Mouse (Mus musculus) hindbrain, embryonic 14.5 days (tissue): ENCODE measurements around the gene Stk4. TPM values are rescaled to one million over a fixed set of nuclear protein-coding genes. Genes with fewer than 3 reads are reported as not detected.

Source experiments
- ATAC-seq: fragments of 200-750 bp; cut with Nextera tagmentation; 2 replicates; pipeline ENCODE4 v1.8.0; 2017; ENCODE audit warnings: moderate number of reproducible peaks, mild to moderate bottlenecking, moderate TSS enrichment, moderate library complexity; ENCODE audit not compliant: low FRiP score
- DNase-seq: peaks from one replicate; pipeline ENCODE4 v3.0.0-alpha.2; 2015; ENCODE audit warnings: low spot score
- H3K27ac ChIP-seq: fragments of 300-500 bp; sonication (generic); 2 replicates; pipeline ENCODE4 v1.5.1; 2014; ENCODE audit warnings: mild to moderate bottlenecking, moderate library complexity
- H3K27me3 ChIP-seq: fragments of 300-500 bp; sonication (generic); 2 replicates; pipeline ENCODE4 v1.6.1; 2014; ENCODE audit warnings: mild to moderate bottlenecking, low read length, mixed read lengths; ENCODE audit not compliant: control insufficient read depth, insufficient read depth
- H3K36me3 ChIP-seq: fragments of 300-500 bp; sonication (generic); replicated peaks from 2 replicates; pipeline ENCODE4 v1.6.1; 2014; ENCODE audit not compliant: control insufficient read depth, insufficient read depth
- H3K4me1 ChIP-seq: fragments of 300-500 bp; sonication (generic); replicated peaks from 2 replicates; pipeline ENCODE4 v1.6.1; 2014; ENCODE audit warnings: antibody characterized with exemption, low read length, mixed read lengths; ENCODE audit not compliant: control insufficient read depth, insufficient read depth
- H3K4me2 ChIP-seq: fragments of 300-500 bp; sonication (generic); replicated peaks from 2 replicates; pipeline ENCODE4 v1.6.1; 2014; ENCODE audit warnings: mild to moderate bottlenecking, moderate library complexity
- H3K4me3 ChIP-seq: fragments of 300-500 bp; sonication (generic); replicated peaks from 2 replicates; pipeline ENCODE4 v1.5.1; 2014; ENCODE audit warnings: mild to moderate bottlenecking, low read length
- H3K9ac ChIP-seq: fragments of 300-500 bp; sonication (generic); 2 replicates; pipeline ENCODE4 v1.6.1; 2014
- H3K9me3 ChIP-seq: fragments of 300-500 bp; sonication (generic); 2 replicates; pipeline ENCODE4 v1.6.1; 2016; ENCODE audit warnings: low read length; ENCODE audit not compliant: control insufficient read depth
- WGBS: fragments of 180-500 bp; shearing (Covaris S2); extraction: QIAGEN DNeasy Blood & Tissue Kit; methylation state at CpG from one replicate; pipeline ENCODE4 v1.1.7; 2014; 5-methylcytosine and 5-hydroxymethylcytosine counted together
- polyA plus RNA-seq: library from polyadenylated mRNA; unstranded; fragments of >200 nt; fragmentation: Nextera tagmentation; extraction: Ambion mirVana; gene quantifications from 2 replicates; pipeline ENCODE4 v1.2.1, GENCODE M21; 2014

Stk4 gene
- polyA plus RNA-seq, 1 experiment from 2014 or later: 27.4 TPM

DNA sequence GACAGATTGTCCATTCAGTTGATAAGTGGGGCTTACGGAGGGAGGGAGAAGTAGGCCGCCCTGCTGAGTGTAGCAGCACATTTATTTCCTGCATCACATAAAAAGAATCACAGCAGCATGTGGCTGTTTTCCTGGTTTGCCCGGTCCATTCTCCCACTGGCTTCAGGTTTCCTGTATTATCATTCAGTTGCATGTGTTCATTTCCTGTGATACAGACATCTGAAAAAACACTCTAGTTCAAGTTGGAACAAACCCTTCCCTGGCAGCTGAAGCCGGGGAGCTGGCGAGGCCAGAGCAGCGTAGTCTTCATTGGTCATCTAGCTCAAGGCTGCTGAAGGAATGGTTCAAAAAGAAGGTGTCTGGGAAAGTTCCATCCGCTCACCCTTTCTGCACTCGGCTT, 41.4 kb downstream of the Stk4 start:
- DNase-seq: no peak
- 95% methylated on average over 8 of the region's 8 CpGs for whole genome bisulfite sequencing
- Histone ChIP-seq H3K27me3 (no peaks in the 10 kb centered on the region), H3K4me2 (no peak overlapping the region), H3K9me3 (no peaks in the 10 kb centered on the region), H3K27ac (no peak overlapping the region), H3K36me3 (peaks cover 38% of the 10 kb centered on the region), H3K9ac (no peak overlapping the region), H3K4me1 (no peaks in the 10 kb centered on the region), H3K4me3 (no peak overlapping the region)
- ATAC-seq: no peak

DNA sequence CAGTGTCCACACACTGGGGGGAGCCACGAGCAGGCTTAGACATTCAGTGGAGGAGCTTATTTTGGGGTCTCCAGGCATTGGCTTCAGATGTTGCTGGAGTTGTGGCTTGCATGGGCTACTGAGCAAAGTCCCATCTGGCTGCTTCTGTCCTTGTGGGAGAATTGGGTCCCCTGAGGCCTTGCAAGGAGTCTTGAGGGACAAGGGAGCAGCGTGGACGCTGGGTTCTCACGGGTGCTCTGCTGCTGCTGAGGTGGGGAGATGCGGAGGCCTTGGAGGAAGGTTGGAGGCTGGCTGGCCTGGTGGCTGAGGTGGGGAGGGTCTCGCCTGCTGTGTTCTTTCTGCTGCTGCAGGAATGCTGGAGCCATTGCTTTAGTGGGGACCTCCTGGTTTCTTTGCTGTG, 43.9 kb downstream of the Stk4 start:
- ATAC-seq (no peak), DNase-seq (no peak)
- Histone ChIP-seq H3K36me3 (peaks cover 35% of the 10 kb centered on the region), H3K27ac (no peak overlapping the region), H3K4me1 (no peaks in the 10 kb centered on the region), H3K27me3 (no peaks in the 10 kb centered on the region), H3K4me3 (no peak overlapping the region), H3K9ac (no peak overlapping the region), H3K4me2 (no peak overlapping the region), H3K9me3 (no peaks in the 10 kb centered on the region)
- 94% methylated on average over 6 of the region's 6 CpGs for WGBS

DNA sequence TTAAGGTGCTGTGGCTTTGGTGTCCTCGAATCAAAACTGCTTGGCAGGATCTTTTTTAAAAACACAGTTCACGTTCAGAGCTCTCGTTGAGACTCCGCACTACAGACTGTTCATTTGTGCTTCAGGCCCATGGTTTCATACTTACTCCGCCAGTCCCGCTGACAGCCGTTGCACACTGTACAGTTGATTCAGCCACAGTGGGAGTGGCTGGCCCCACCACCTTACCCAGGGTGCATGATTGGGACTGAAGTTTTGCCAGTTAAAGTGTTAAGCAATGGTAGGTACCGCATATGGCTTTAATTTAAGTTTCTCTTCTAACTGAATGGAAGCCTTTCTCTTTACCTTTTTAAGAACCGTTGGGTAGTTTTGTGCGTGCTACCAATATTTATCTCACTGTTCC, 45.4 kb downstream of the Stk4 start:
- H3K9me3 ChIP-seq: no peaks in the 10 kb centered on the region
- DNase-seq: no peak
- peaks cover 43% of the 10 kb centered on the region for H3K36me3 ChIP-seq
- no peak for ATAC-seq
- no peaks in the 10 kb centered on the region for H3K4me1 ChIP-seq
- H3K4me2 ChIP-seq: no peak overlapping the region
- no peaks in the 10 kb centered on the region for H3K27me3 ChIP-seq
- no peak overlapping the region for H3K27ac ChIP-seq
- H3K9ac ChIP-seq: no peak overlapping the region
- 94% methylated on average over 10 of the region's 10 CpGs for WGBS
- H3K4me3 ChIP-seq: no peak overlapping the region

DNA sequence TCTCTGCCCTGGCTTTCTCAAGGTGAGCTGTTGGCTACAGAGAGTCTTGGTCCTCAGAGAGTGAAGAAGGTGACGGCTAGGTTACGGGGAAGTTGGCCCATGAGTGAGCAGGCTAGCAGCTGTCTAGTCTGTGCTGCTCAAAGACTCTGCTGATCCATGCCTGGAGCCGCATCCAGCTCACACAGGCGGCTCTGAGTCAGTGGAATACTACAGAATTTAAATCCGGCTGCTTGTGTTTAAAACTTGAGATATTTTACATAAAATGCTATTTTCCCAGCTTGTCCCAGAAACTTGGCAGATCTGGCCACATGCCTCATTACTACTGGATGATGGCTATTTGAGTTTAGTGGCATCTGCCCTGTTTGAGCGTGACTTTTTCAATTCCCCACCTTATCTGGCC, 49.4 kb downstream of the Stk4 start:
- H3K4me1 ChIP-seq: no peaks in the 10 kb centered on the region
- no peaks in the 10 kb centered on the region for H3K9me3 ChIP-seq
- DNase-seq (no peak), ATAC-seq (no peak)
- WGBS: 96% methylated on average over 6 of the region's 6 CpGs
- H3K36me3 ChIP-seq: peaks cover 58% of the 10 kb centered on the region
- no peak overlapping the region for H3K4me2 ChIP-seq
- H3K27ac ChIP-seq: no peak overlapping the region
- no peak overlapping the region for H3K4me3 ChIP-seq
- no peaks in the 10 kb centered on the region for H3K27me3 ChIP-seq
- no peak overlapping the region for H3K9ac ChIP-seq

DNA sequence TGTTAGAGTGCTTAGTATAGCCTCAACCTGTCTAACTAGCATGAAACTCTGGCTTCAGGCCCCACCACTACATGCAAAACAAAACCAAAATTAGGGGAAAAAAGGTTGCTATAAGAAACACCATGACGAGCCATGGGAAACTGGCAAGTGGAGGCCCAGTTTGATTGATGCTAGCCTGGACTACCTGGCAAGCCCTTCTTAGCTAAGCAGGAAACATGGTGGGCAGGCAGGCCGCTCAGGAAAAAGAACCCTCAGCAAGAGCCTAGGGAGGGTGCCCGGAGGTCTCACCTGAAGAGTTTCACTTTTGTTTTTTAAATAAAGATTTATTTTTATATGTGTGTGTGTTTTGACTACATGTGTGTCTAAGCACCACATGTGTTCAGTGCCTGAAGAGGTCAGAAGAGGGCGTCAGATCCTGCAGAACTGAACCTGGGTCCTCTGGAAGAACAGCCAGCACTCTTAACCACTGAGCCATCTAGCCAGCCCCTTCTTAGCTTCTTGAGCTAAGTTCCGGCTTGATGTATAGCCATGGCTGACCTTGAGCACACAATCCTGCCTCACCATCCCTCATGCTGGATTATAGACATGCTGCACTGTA, 53.1 kb downstream of the Stk4 start:
- Histone ChIP-seq H3K9me3 (no peaks in the 10 kb centered on the region), H3K27me3 (no peaks in the 10 kb centered on the region), H3K9ac (no peak overlapping the region), H3K36me3 (peaks cover 53% of the 10 kb centered on the region), H3K27ac (no peak overlapping the region), H3K4me1 (no peaks in the 10 kb centered on the region), H3K4me2 (no peak overlapping the region), H3K4me3 (no peak overlapping the region)
- no peak for ATAC-seq
- DNase-seq: no peak
- WGBS: 86% methylated on average over 5 of the region's 5 CpGs

DNA sequence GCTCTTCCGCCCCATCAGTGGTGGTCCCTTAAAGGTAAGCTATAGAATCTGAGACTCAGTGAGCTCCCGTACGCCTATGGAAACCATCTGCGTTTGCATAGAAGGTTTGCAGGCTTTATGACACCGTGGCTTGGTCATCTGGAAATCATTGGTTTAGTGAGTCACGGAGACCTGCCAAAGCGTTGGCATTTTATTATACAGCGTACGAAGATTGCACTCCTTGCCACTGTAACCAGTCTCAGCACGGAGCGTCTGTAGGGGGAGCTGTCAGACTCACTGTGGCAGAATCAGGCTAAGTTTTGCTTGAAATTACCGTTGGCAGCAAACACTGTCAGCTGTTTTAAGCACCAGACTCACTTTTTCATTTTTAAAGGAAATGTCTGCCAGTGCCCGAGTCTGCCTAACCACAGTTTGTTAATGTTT, 56.4 kb downstream of the Stk4 start:
- no peaks in the 10 kb centered on the region for H3K4me1 ChIP-seq
- no peaks in the 10 kb centered on the region for H3K9me3 ChIP-seq
- peaks cover 30% of the 10 kb centered on the region for H3K36me3 ChIP-seq
- ATAC-seq (no peak), DNase-seq (no peak)
- H3K27me3 ChIP-seq: no peaks in the 10 kb centered on the region
- H3K9ac ChIP-seq: no peak overlapping the region
- H3K27ac ChIP-seq: no peak overlapping the region
- H3K4me3 ChIP-seq: no peak overlapping the region
- WGBS: 89% methylated on average over 13 of the region's 13 CpGs
- no peak overlapping the region for H3K4me2 ChIP-seq

DNA sequence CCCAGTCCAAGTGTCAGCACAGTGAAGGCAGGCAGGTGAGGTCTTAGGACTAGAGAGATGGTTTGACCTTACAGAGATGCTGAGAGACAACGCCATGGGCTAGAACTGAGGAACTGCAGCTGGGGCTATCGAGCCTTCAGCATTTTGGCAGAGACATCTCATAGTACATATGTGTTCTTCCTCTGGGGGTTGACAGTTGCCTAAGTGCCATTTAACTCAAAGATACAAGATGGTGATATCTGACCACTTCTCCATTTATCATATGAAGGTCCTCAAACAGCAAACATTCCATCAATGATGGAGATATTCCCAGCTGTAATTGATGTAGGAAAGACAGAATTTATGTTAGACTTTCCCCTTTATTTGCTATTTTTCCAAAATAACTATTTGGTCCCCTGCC, 57.2 kb downstream of the Stk4 start:
- H3K4me3 ChIP-seq: no peak overlapping the region
- no peaks in the 10 kb centered on the region for H3K4me1 ChIP-seq
- WGBS: 98% methylated on average over 2 of the region's 2 CpGs

DNA sequence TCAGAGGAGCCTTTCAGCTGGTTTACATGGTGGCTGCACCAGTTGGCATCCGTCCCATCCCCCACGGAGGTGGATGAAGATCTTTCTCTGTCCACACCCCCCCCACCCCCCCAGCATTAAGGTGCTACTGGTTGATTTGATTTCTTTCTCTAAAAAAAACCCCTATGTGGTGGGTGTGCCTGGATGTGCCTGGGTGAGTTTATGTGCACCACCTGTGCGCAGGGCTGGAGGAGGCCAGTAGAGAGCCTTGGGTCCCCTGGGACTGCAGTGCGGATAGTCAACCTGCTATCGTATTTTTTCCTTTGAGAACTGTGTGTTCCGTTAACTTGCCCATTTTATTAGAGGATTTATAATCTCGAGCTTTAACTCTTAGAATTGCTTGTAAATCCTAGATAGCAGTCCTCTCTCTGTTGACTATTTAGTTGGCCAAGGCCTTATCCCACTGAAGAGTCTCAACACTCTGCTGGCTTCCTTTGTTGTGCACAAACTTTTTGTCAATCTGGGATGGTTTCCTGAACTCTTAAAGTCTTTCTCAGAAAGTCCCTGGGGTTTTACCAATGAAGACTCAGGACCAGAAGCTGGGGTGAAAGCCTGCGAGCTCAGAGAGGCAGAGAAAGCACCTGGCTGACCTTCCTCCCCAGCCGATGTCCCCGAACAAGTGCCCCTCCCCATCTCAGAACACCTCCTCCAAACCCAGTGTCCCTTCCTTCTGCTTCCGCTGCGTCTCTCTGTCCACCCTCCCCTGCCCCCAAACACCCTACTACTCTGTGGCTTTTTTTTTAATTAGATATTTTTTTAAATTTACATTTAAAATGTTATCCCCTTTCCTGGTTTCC, 58.7 kb downstream of the Stk4 start:
- Histone ChIP-seq H3K9me3 (no peaks in the 10 kb centered on the region), H3K27ac (no peak overlapping the region), H3K36me3 (peaks cover 12% of the 10 kb centered on the region; the same call in 1 of the 2 replicates), H3K4me3 (no peak overlapping the region), H3K4me2 (no peak overlapping the region), H3K4me1 (no peaks in the 10 kb centered on the region), H3K9ac (no peak overlapping the region), H3K27me3 (no peaks in the 10 kb centered on the region)
- DNase-seq: no peak
- 92% methylated on average over 12 of the region's 12 CpGs for WGBS
- ATAC-seq: no peak

More for the DNA sequence above, 57.2 kb downstream of the Stk4 start:
- H3K27me3 ChIP-seq: no peaks in the 10 kb centered on the region
- no peak overlapping the region for H3K4me2 ChIP-seq
- H3K9ac ChIP-seq: no peak overlapping the region
- DNase-seq: no peak
- peaks cover 23% of the 10 kb centered on the region for H3K36me3 ChIP-seq
- no peaks in the 10 kb centered on the region for H3K9me3 ChIP-seq
- no peak overlapping the region for H3K27ac ChIP-seq
- ATAC-seq: no peak

DNA sequence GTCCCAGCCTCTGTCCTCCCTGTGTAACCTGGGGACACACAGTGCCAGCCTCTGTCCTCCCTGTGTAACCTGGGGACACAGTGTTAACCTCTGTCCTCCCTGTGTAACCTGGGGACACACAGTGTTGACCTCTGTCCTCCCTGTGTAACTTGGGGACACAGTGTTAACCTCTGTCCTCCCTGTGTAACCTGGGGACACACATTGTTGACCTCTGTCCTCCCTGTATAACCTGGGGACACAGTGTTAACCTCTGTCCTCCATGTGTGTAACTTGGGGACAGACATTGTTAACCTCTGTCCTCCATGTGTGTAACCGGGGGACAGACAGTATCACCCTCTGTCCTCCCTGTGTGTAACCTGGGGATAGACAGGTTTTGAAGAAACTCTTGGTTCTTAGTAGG, 61.5 kb downstream of the Stk4 start:
- no peak overlapping the region for H3K4me2 ChIP-seq
- no peak overlapping the region for H3K27ac ChIP-seq
- no peak for DNase-seq
- peaks cover 6% of the 10 kb centered on the region; the same call in 1 of the 2 replicates for H3K36me3 ChIP-seq
- no peaks in the 10 kb centered on the region for H3K9me3 ChIP-seq
- H3K4me3 ChIP-seq: no peak overlapping the region
- peaks cover 8% of the 10 kb centered on the region; the same call in 1 of the 2 replicates for H3K4me1 ChIP-seq
- 93% methylated on average over 1 of the region's 1 CpGs for WGBS
- ATAC-seq: no peak
- H3K27me3 ChIP-seq: no peaks in the 10 kb centered on the region
- H3K9ac ChIP-seq: no peak overlapping the region
